Mouse (Mus musculus) ZHBTc4 (cell line): ENCODE data around the gene Fam110a.

Experiments
- DNase-seq: peaks from one replicate; pipeline ENCODE4 v3.0.0-alpha.2; 2011; ENCODE audit warnings: low read depth, low spot score

Gene Fam110a

GRCm38 (mm10) chr2:151939651-151940420 lies 40.2 kb downstream of the Fam110a start:
- no peak for DNase-seq

DNA sequence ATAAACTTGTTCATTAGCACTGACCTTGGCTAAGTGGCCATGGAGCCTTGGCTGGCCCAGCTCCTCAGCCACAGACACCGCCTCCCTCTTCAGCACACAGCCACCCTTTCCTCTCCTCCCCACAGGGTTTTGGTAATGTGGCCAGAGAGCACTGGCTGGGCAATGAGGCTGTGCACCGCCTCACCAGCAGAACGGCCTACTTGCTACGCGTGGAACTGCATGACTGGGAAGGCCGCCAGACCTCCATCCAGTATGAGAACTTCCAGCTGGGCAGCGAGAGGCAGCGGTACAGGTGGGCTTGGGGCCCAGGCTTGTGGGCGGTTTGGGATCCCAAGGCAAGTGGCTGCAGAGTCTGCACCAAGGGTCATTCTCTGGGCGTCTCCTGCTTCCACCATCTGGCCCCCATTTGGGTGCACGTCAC lies 41.2 kb downstream of the Fam110a start:
- DNase-seq = peak; percentile 25

DNA sequence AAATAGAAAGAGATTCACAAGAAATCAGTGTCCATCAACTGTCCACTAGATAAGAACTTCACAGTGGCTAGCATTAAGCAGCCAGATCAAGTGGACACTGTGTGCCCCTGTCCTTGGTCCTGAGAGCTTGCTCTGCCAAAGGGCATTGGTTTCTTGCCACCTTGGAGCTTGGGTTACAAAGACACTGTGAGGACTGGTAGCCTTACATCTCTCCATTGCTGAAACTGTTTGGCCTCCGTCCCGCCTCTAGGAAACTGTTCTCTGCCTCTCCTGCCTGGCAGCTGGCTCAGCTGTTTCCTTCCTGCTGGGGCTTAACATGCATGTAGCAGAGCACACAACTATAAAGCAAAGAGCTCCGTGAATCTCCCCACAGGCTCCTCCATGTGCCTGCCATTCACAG lies 42.1 kb downstream of the Fam110a start:
- no peak for DNase-seq

- DNase-seq = peak; percentile 89
These were observed 49.5 kb downstream of the Fam110a start for GRCm38 (mm10) chr2:151930389-151931074.

DNA sequence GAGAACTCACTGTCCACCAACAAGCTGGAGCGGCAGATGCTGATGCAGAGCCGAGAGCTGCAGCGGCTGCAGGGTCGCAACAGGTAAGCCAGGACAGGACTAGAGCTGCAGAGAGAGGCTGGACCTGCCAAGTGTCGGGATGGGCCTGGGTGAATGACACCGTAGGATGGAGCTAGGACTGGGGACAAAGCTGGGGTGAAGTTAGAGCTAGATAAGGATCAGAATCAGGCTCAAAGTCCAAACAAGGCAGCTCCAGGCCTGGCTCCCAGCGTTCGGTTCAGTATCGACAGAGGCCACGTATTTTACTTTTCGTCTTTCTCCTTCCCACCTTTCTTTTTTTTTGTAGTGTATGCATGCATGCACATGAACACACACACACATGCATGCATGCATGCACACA lies 52.9 kb downstream of the Fam110a start:
- no peak for DNase-seq

DNA sequence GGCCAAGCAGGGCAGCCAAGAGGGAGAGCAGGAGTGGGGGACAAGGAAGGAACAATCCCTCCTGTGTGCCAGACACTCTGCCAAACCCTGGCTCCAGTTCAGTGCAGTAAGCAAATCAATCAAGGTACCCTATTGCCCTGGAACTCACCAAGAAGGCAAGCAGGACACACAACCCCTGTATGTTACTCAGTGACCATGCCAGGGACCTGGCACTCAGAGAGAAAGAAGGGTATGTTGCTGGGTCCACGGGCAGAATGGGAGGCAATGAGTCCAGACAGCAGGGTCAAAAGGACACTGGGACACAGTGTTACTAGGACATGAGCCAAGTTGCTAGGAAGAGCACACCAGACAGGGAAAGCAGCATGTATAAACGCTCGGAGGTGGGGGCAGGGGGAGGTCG lies 54.3 kb downstream of the Fam110a start:
- DNase-seq = no peak

- DNase-seq = no peak
These were observed 55.7 kb downstream of the Fam110a start for GRCm38 (mm10) chr2:151924276-151924675.

GRCm38 (mm10) chr2:151921596-151921995 lies 58.4 kb downstream of the Fam110a start:
- DNase-seq = no peak

DNA sequence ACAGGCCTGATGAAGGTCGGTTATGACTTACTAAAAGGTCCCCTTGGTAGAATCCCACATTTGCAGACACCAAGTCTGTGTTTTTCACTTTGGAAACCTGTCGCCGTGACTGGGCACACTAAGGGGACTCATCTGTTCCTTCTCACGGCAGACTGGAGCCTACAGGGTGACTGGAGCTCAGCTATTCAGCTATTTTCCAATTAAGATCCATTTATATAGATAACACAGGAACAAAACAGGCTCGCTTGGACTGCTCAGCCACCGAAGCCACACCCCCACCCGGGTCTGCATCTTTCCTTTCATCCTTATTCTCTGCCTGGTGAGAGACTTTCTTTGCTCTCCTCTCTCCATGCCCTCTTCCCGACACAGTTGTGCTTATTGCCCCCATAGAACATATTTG lies 59.0 kb downstream of the Fam110a start:
- DNase-seq = no peak
